Mouse (Mus musculus): ENCODE results near the gene Stx1b.

The Stx1b gene

DNA sequence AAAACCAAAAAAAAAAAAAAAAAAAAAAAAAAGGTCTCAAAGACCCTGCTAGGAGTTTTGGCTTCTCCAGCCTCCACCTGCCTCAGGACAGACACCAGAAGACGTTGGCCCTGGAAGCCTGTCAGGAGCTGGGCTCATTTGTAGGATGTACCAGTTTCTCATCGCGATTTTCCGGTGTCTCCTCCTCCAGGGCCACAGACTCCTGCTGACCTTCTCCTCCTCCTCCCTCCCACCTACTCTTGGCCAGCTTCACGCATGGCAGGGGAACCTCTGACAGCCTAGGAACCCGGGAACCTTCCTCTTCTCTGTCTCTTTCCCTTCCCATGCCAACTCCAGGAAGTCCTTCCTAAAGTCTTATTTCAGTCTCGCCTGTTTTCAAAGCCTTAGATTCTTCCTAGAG is 7.3 kb downstream of the Stx1b start:
- no peak for DNase-seq (ENCODE audit: low read depth)

GRCm38 (mm10) chr7:127815954-127816821 is 8.2 kb downstream of the Stx1b start:
- peak; percentile 40 for DNase-seq (ENCODE audit: low read depth)

DNA sequence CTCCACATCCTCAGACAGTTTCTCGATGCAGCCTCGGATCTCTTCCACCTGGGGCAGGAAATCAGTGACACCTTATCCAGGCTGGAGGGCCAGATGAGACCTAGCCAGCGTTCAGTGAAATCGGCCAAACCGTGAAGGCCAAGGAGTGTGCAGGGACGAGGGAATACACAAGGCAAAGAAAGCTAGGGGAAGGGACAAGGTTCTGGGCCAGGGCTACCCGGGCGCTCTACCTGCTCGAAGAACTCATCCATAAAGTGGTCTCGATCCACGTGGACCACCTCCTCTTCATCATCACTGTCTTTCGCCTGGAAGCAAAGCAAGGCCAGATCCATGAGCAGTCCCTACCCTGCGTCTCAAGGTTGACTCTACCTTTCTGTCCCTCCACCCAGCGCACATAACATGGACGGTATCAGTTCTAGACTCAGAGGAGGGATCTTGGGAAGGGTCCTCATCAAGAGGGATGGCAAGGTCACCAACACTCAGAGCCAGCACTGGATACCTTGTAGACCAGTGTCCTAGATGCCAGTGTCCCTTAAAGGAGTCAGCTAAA is 9.2 kb downstream of the Stx1b start:
- no peak for DNase-seq (ENCODE audit: low read depth)

DNA sequence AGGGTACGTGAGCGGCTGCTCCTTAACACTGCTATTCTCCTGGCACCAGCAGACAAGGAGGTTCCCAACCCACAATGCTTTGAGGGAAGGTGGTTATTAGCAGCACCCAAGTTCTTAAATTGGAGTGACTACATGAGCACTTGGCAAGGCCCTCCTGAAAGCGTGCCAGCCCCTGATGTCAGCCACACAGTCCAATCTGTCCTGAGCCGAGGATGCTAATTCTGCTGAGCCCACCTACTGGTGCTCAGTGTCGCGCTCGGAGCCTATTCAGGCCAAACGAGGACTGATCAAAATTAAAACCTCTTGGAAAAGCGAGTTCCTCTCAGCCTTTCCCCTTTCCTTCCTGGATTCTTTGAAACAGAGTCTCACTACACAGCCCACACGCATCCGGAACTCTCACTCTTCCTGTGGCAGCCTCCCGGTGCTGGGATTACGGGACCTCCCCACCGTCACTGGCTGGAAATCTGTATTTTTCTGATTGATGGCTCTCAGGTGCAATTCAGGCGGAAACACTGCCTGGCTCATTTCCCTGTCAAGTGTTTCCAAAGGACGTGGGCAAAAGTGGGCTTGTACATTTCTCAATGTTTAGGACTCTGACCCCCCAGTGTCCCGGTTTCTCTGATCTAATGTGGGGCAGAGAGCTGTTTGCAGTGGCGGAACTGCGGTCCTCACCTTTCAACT is 10.0 kb downstream of the Stx1b start:
- DNase-seq (ENCODE audit: low read depth): peak; percentile 55

DNA sequence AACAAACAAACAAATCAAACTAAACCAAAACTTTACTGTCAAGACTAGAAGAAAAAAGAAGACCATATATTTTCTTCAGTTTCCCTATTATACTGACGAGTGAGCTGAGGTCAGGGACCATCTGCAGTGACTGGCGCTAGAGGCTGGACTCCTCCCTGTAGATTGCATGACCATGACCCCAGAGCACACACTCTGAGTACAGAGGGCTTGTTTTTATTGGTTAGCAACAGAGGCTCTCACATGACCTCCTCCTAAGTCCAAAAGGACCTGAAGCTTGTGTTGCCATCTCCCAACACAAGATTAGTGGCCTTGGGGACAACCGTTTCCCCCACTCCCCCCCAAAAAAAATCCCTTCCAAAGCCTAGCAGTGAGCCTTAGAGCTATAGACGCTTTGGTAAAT is 10.5 kb downstream of the Stx1b start:
- DNase-seq (ENCODE audit: low read depth): no peak

- no peak for DNase-seq (ENCODE audit: low read depth)
These were observed 12.1 kb downstream of the Stx1b start for GRCm38 (mm10) chr7:127812292-127812691.

- no peak for DNase-seq (ENCODE audit: low read depth)
These were observed 13.1 kb downstream of the Stx1b start for GRCm38 (mm10) chr7:127811240-127811639.

DNA sequence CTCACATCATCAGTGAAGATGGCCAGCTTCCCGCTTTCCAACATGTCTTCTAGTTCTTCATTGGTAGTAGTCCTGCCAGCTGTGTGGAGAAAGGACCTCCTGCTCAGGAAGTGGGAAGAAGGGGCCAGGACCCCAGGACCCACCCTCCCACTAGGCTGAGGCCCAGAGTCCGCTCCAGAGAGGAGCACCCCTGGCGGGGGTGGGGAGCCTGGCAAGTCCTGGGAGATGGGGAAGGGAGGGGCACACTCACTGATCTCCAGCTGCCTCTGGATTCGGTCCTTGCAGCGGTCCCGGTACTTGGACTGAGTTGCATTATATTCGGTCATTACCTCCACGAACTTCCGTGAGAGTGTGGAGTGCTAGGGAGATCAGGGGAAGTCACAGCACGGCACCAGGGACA is 13.7 kb downstream of the Stx1b start:
- no peak for DNase-seq (ENCODE audit: low read depth)

DNA sequence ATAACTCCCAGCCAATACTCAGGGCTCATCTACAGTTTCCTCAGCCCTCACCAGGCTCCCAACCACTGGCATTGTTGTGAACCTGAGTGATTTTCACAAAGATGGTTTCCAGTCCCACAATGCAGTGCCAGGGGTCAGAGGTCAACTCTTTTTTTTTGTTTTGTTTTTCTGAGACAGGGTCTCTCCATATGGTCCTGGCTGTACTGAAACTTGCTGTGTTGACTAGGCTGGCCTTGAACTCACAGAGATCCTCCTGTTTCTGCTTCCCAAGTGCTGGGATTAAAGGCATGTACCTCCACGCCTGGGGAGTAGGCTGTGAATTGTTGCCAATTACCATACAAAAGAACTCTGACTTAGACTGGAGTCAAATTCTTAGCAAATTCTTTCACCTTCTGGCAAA is 14.5 kb downstream of the Stx1b start:
- DNase-seq (ENCODE audit: low read depth): no peak

GRCm38 (mm10) chr7:127808821-127809220 is 15.5 kb downstream of the Stx1b start:
- DNase-seq (ENCODE audit: low read depth): no peak

- DNase-seq (ENCODE audit: low read depth): no peak
These were observed 22.0 kb downstream of the Stx1b start for GRCm38 (mm10) chr7:127802313-127802712.

DNA sequence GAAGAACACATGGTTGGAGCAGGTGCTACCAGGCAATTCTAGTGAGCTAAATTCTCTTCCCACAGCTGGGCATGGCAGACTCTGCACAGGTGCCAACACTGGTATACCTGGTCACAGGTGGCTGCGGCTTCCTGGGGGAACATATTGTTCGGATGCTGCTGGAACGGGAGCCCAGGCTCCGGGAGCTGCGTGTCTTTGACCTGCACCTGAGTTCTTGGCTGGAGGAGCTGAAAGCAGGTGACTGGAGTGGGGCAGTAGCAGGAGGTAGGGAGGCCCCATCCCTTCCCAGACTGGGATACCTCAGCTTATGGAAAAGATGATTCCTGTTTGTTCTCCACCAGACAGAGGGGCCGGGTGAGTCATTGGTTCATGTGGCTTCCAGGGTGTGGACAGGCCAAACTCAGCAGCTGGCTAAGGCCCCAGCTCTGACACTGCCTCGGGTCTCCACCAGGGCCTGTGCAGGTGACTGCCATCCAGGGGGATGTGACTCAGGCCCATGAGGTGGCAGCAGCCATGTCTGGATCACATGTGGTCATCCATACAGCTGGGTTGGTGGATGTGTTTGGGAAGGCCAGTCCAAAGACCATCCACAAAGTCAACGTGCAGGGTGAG is 23.2 kb downstream of the Stx1b start:
- DNase-seq (ENCODE audit: low read depth): peak; percentile 69

DNA sequence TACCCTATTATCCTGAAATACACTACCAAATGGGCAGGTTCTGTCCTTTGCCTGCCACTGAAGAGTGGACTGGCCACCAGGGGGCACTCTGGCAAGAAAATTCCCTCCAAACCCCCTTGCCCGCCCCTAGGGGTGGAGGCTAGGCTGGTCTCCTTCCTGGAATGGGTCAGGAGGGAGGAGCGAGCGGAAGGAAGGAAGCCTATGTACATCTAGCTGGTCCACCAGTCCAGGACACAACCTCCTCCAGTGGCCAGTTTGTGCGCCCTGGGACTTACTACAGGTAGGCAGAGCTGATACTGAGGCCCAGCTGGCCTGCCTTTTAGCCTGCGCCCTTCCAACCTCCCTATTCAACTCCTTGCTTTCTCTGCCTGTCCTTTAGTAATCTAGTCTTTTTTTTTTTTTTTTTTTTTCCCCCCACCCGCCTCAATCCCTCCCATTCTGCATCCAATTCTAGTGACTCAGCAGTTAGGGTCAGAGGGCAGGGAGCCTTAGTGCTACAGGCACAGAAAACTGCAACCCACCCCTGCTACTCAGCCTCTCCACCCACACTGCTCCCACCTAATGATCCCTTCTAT is 23.8 kb downstream of the Stx1b start, which contains the start of gene Hsd3b7:
Gene Hsd3b7 (plus strand): TSS at position 170 of the 575 bp plus-strand sequence.
- DNase-seq (ENCODE audit: low read depth): peak; percentile 94

DNA sequence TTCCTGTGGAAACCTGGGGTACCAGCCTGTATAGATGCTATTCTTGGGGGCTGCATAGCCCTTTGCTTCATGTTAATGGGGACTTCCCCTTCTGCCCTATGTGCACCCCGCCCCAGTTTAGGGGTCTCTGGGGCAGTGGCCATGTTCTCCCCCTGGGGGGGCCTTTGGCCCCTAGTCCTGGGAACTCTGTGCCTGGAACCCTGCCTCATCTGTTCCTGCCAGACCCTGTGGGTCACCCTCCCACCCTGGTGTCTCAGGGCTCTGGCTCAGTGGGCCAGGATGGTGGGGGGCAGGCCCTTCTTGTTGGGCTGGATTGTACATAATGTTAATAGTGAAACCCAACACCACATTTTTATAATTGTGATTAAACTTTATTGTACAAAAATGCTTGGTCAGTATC is 24.6 kb downstream of the Stx1b start:
- DNase-seq (ENCODE audit: low read depth): no peak

DNA sequence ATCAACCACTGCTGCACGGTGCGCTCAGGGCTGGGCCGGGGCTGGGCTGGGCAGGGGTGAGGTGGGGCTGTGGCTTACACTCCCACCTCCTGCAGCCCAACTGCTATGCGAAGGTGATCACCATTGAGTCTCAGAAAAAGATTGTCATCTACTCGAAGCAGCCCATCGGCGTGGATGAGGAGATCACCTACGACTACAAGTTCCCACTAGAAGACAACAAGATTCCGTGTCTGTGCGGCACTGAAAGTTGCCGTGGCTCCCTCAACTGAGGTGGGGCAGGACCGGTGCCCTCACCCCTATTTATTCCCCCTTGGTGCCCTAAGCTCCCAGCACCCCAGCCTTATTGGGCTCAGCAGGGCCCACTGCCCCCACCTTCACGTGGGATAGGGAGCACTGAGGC is 25.1 kb downstream of the Stx1b start:
- DNase-seq (ENCODE audit: low read depth): no peak

- DNase-seq (ENCODE audit: low read depth): no peak
These were observed 25.8 kb downstream of the Stx1b start for GRCm38 (mm10) chr7:127798591-127798990.

DNA sequence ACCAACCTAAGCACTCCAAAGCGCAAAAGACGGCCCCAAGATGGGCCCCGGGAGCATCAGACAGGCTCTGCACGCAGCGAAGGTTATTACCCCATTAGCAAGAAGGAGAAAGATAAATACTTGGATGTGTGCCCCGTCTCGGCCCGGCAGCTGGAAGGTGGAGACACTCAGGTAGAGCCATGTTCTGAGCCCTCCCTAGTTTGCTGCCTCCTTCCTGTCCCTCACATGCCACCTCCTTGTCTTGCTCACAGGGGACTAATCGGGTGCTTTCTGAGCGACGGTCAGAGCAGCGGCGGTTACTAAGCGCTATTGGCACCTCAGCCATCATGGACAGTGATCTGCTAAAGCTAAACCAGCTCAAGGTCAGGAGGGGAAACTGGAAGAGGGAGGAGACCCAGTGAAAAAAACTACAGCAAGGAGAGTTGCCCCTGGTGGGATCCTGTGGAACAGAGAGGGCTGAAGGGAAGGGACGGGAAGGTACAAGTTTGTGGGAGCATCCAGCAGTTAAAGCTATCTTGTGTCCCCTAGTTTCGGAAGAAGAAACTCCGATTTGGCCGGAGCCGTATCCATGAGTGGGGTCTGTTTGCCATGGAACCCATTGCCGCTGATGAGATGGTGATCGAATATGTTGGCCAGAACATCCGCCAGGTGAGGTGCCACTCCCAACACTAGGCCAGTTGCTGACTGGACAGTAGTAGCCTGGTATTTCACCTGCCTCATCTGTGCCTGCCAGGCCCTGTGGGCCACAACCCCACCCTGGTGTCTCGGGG is 27.1 kb downstream of the Stx1b start:
- no peak for DNase-seq (ENCODE audit: low read depth)

GRCm38 (mm10) chr7:127785308-127785707 is 39.0 kb downstream of the Stx1b start, which contains the start of gene Gm49388:
Gene Gm49388 (plus strand): TSS chr7:127785608.
- DNase-seq (ENCODE audit: low read depth): no peak

DNA sequence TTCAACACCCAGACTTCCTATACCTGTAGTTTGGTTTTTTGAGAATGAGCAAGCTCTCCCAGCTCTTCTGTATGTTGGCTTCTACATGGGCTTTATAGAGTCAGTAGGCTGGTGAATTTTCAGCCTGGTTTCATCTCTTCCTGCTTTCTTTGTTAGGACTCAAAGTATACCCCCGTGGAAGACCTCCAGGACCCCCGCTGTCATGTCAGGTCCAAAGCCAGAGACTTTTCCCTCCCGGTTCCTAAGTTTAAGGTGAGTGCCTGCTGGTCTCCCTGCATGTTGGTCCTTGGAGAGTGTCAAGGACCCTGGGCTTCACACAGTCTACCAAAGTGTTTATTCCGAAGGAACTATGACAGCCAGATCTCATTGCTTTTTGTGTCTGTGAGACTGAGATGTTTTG is 46.0 kb downstream of the Stx1b start:
- no peak for DNase-seq (ENCODE audit: low read depth)

DNA sequence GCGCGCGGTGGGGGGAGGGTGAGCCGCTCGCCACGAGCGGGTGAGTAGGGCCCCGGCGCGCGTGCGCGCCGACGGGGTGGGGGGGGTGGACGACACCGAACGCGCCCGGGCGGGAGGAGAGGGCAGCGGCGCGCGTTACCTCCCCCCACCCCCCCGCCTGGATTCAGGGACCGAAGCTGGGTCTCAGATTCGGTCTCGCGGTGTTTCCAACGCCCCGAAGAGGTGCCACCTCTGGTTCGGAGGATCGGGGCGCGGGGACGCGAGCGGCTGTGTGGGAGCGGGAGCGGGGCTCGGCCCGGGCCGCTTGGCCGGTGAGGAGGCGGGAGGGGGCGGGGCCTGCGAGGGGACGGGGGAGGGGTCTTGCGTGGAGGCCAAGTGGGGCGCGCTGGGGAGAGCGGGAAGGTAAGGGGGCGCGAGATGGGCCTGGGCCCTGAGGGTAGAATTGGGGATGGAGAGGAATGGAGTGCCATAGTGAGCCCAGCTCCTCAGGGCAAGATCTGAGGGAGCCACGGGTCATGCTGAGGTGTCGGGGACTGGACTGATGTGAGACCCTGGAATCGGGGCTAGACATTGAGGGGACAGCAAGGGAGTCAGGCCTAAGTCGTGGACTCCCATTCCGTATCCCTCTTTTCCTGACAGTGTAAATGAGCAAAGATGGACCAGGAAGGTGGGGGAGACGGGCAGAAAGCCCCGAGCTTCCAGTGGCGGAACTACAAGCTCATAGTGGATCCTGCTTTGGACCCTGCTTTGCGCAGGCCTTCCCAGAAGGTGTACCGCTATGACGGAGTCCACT is 46.7 kb downstream of the Stx1b start:
- peak; percentile 69 for DNase-seq (ENCODE audit: low read depth)

All from NIH3T3 (cell line).